Mouse (Mus musculus) myocyte (in vitro differentiated cells): Measurements from ENCODE around the gene Scarf1. TPM values are rescaled to one million over a fixed set of nuclear protein-coding genes. Genes with fewer than 3 reads are reported as not detected.

Experiments
- H3K27me3 ChIP-seq: one replicate; pipeline ENCODE4 v1.6.1; 2011; ENCODE audit not compliant: control insufficient read depth, insufficient read depth, insufficient read length
- H3K36me3 ChIP-seq: one replicate; pipeline ENCODE4 v1.6.1; 2011; ENCODE audit not compliant: control insufficient read depth, insufficient read depth
- H3K4me2 ChIP-seq: one replicate; pipeline ENCODE4 v1.6.1; 2011; ENCODE audit warnings: low read depth, control low read depth
- H3K4me3 ChIP-seq: one replicate; pipeline ENCODE4 v1.5.1; 2011; ENCODE audit warnings: mild to moderate bottlenecking, control low read depth, moderate library complexity
- H3K79me2 ChIP-seq: one replicate; pipeline ENCODE4 v1.6.1; 2011; ENCODE audit not compliant: control insufficient read depth, insufficient read depth
- H3ac ChIP-seq: one replicate; pipeline ENCODE4 v1.6.1; 2011; ENCODE audit not compliant: control insufficient read depth, insufficient read length
- CEBPB ChIP-seq: IDR thresholded peaks from 2 replicates; pipeline ENCODE4 v1.6.1; 2011; ENCODE audit warnings: mild to moderate bottlenecking, moderate library complexity; ENCODE audit not compliant: poor library complexity, insufficient read depth, severe bottlenecking
- E2F4 ChIP-seq: IDR thresholded peaks from one replicate; pipeline ENCODE4 v1.6.1; 2011; ENCODE audit warnings: mild to moderate bottlenecking, control low read depth, moderate library complexity; ENCODE audit not compliant: insufficient read depth
- MAX ChIP-seq: IDR thresholded peaks from one replicate; pipeline ENCODE4 v1.6.1; 2011; ENCODE audit warnings: low read depth, mild to moderate bottlenecking, control low read depth
- MYOD1 ChIP-seq, 3 experiments: IDR thresholded peaks; one replicate each; pipeline ENCODE4 v1.6.1; 2011; ENCODE audit warnings: control low read depth in 2 of 3, low read depth in 2 of 3, mild to moderate bottlenecking in 2 of 3, moderate library complexity in 1 of 3; ENCODE audit not compliant: insufficient read length in 2 of 3, control insufficient read depth in 1 of 3
- MYOG ChIP-seq, 3 experiments: IDR thresholded peaks; one replicate each; pipeline ENCODE4 v1.6.1; 2011; ENCODE audit warnings: control low read depth in 2 of 3, low read depth in 2 of 3, mild to moderate bottlenecking in 2 of 3; ENCODE audit not compliant: insufficient read length in 2 of 3, control insufficient read depth in 1 of 3, insufficient read depth in 1 of 3
- POLR2A ChIP-seq: IDR thresholded peaks from one replicate; pipeline ENCODE4 v1.6.1; 2011; ENCODE audit warnings: low read depth, mild to moderate bottlenecking, control low read depth, moderate library complexity; ENCODE audit not compliant: insufficient read length
- POLR2AphosphoS2 ChIP-seq: IDR thresholded peaks from one replicate; pipeline ENCODE4 v1.6.1; 2011; ENCODE audit warnings: low read depth, control low read depth; ENCODE audit not compliant: insufficient read length
- REST ChIP-seq: IDR thresholded peaks from one replicate; pipeline ENCODE4 v1.6.1; 2011; ENCODE audit warnings: mild to moderate bottlenecking, control low read depth, moderate library complexity; ENCODE audit not compliant: insufficient read depth, insufficient read length
- SRF ChIP-seq: IDR thresholded peaks from one replicate; pipeline ENCODE4 v1.6.1; 2011; ENCODE audit warnings: low read depth; ENCODE audit not compliant: control insufficient read depth, insufficient read length
- TCF12 ChIP-seq: IDR thresholded peaks from one replicate; pipeline ENCODE4 v1.6.1; 2011; ENCODE audit warnings: mild to moderate bottlenecking, control low read depth; ENCODE audit not compliant: poor library complexity, insufficient read depth, severe bottlenecking
- TCF3 ChIP-seq: IDR thresholded peaks from one replicate; pipeline ENCODE4 v1.6.1; 2011; ENCODE audit warnings: low read depth, control low read depth; ENCODE audit not compliant: insufficient read length
- USF1 ChIP-seq: IDR thresholded peaks from one replicate; pipeline ENCODE4 v1.6.1; 2011; ENCODE audit warnings: low read depth, mild to moderate bottlenecking, control low read depth, moderate library complexity
- polyA plus RNA-seq: library from polyadenylated mRNA; unstranded; fragments of >200 nt; fragmentation: generic; extraction: Trizol; gene quantifications from one replicate; pipeline ENCODE4 v1.2.1, GENCODE M21; 2012; ENCODE audit warnings: missing spikeins

The Scarf1 gene
- polyA plus RNA-seq, 1 experiment: 0.06 TPM

- Histone ChIP-seq H3K27me3 (no peaks in the 10 kb centered on the region), H3ac (no peak overlapping the region), H3K36me3 (no peaks in the 10 kb centered on the region), H3K79me2 (no peaks in the 10 kb centered on the region), H3K4me3 (no peak overlapping the region), H3K4me2 (no peak overlapping the region)
- no peak for TF ChIP-seq CEBPB
- no peak for TF ChIP-seq MYOG (IDR thresholded peaks at IDR 0.05; ENCODE audit: control insufficient read depth in 1 of 3, insufficient read depth in 1 of 3, insufficient read length in 2 of 3, low read depth in 2 of 3)
- TF ChIP-seq USF1: no peak
- no peak for TF ChIP-seq MYOD1 (IDR thresholded peaks at IDR 0.05; ENCODE audit: control insufficient read depth in 1 of 3, insufficient read length in 2 of 3, low read depth in 2 of 3)
- TF ChIP-seq POLR2AphosphoS2: no peak
- no peak for TF ChIP-seq SRF
- TF ChIP-seq TCF12: no peak
- TF ChIP-seq MAX: no peak
- TF ChIP-seq POLR2A: no peak
- TF ChIP-seq REST: no peak
- TF ChIP-seq TCF3: no peak
- no peak for TF ChIP-seq E2F4
Measured at GRCm38 (mm10) chr11:75565849-75566248, 52.5 kb downstream of the Scarf1 start.

- Histone ChIP-seq H3K4me3 (no peak overlapping the region), H3K4me2 (no peak overlapping the region), H3K36me3 (no peaks in the 10 kb centered on the region), H3ac (no peak overlapping the region), H3K79me2 (no peaks in the 10 kb centered on the region), H3K27me3 (no peaks in the 10 kb centered on the region)
- no peak for TF ChIP-seq TCF12
- TF ChIP-seq POLR2A: no peak
- TF ChIP-seq REST: no peak
- no peak for TF ChIP-seq MAX
- TF ChIP-seq CEBPB: no peak
- no peak for TF ChIP-seq TCF3
- no peak for TF ChIP-seq USF1
- TF ChIP-seq MYOD1 (IDR thresholded peaks at IDR 0.05; ENCODE audit: control insufficient read depth in 1 of 3, insufficient read length in 2 of 3, low read depth in 2 of 3): no peak
- no peak for TF ChIP-seq E2F4
- TF ChIP-seq MYOG (IDR thresholded peaks at IDR 0.05; ENCODE audit: control insufficient read depth in 1 of 3, insufficient read depth in 1 of 3, insufficient read length in 2 of 3, low read depth in 2 of 3): no peak
- TF ChIP-seq SRF: no peak
- no peak for TF ChIP-seq POLR2AphosphoS2
Measured at GRCm38 (mm10) chr11:75566276-75567196, 53.2 kb downstream of the Scarf1 start.

- Histone ChIP-seq H3K4me2 (no peak overlapping the region), H3K27me3 (no peaks in the 10 kb centered on the region), H3K4me3 (no peak overlapping the region), H3K36me3 (no peaks in the 10 kb centered on the region), H3K79me2 (no peaks in the 10 kb centered on the region), H3ac (no peak overlapping the region)
- TF ChIP-seq POLR2A (no peak), TCF3 (no peak), POLR2AphosphoS2 (no peak), TCF12 (no peak), USF1 (peak; percentile 84), E2F4 (no peak), MYOG (IDR thresholded peaks at IDR 0.05; ENCODE audit: control insufficient read depth in 1 of 3, insufficient read depth in 1 of 3, insufficient read length in 2 of 3, low read depth in 2 of 3) (no peak)
Measured at GRCm38 (mm10) chr11:75567346-75568114, 54.2 kb downstream of the Scarf1 start.

GRCm38 (mm10) chr11:75568115-75568511, 54.8 kb downstream of the Scarf1 start:
- Histone ChIP-seq H3K79me2 (no peaks in the 10 kb centered on the region), H3K27me3 (no peaks in the 10 kb centered on the region), H3ac (no peak overlapping the region), H3K4me3 (no peak overlapping the region), H3K4me2 (no peak overlapping the region), H3K36me3 (no peaks in the 10 kb centered on the region)
- TF ChIP-seq TCF3 (no peak), SRF (no peak), MYOD1 (IDR thresholded peaks at IDR 0.05; ENCODE audit: control insufficient read depth in 1 of 3, insufficient read length in 2 of 3, low read depth in 2 of 3) (no peak), MYOG (IDR thresholded peaks at IDR 0.05; ENCODE audit: control insufficient read depth in 1 of 3, insufficient read depth in 1 of 3, insufficient read length in 2 of 3, low read depth in 2 of 3) (no peak), MAX (no peak), E2F4 (no peak), POLR2A (no peak), CEBPB (no peak), TCF12 (no peak), REST (no peak), USF1 (no peak), POLR2AphosphoS2 (no peak)
